Mouse (Mus musculus) lung, postnatal 0 days (tissue): ENCODE results near the gene Duxf3.

Source experiments
- CTCF ChIP-seq: IDR thresholded peaks from 2 replicates; pipeline ENCODE4 v1.5.1; 2016; ENCODE audit warnings: antibody characterized with exemption, mild to moderate bottlenecking
- EP300 ChIP-seq: IDR thresholded peaks from 2 replicates; pipeline ENCODE4 v1.6.1; 2016; ENCODE audit warnings: antibody characterized with exemption, mild to moderate bottlenecking, control low read depth

DNA sequence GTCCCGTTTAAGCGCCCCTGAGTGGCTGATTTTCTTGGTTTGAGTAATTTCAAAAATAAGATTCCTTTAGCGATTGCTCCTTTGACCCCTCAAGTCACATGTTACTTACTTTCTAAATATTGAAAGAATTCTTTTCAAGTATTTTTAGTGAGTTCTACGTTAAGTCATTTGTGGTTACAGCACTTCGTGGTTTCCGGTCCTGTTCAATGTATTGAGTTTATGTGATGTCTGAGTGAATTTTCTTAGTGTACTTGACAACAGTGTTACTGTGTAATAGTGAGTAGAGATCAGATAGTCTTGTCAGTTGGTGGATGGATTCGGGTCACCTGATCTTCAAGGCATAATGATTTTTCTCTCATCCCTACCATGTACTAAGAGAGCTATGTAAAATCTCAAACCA, 49.8 kb upstream of the Duxf3 start:
- no peak for TF ChIP-seq CTCF
- TF ChIP-seq EP300, result no peak
